Mouse (Mus musculus) kidney, postnatal 0 days (tissue): ENCODE measurements around the gene Strip1. TPM values are rescaled to one million over a fixed set of nuclear protein-coding genes. Genes with fewer than 3 reads are reported as not detected.

Source experiments
- ATAC-seq: fragments of 200-750 bp; cut with Nextera tagmentation; replicated peaks from 2 replicates; pipeline ENCODE4 v1.8.0; 2017; ENCODE audit warnings: low read depth, moderate number of reproducible peaks, moderate TSS enrichment, moderate library complexity; ENCODE audit not compliant: low FRiP score
- DNase-seq: peaks from one replicate; pipeline ENCODE4 v3.0.0-alpha.2; 2016; ENCODE audit warnings: low spot score
- H3K27ac ChIP-seq: fragments of 300-500 bp; sonication (generic); 2 replicates; pipeline ENCODE4 v1.5.1; 2014; ENCODE audit warnings: mild to moderate bottlenecking
- H3K27me3 ChIP-seq: fragments of 300-500 bp; sonication (generic); 2 replicates; pipeline ENCODE4 v1.6.1; 2014; ENCODE audit warnings: low read length, mixed read lengths; ENCODE audit not compliant: insufficient read depth
- H3K36me3 ChIP-seq: fragments of 300-500 bp; sonication (generic); 2 replicates; pipeline ENCODE4 v1.6.1; 2014; ENCODE audit warnings: low read length, mixed read lengths; ENCODE audit not compliant: insufficient read depth
- H3K4me1 ChIP-seq: fragments of 300-500 bp; sonication (generic); replicated peaks from 2 replicates; pipeline ENCODE4 v1.6.1; 2014; ENCODE audit warnings: antibody characterized with exemption, low read length, mixed read lengths; ENCODE audit not compliant: insufficient read depth
- H3K4me2 ChIP-seq: fragments of 300-500 bp; sonication (generic); 2 replicates; pipeline ENCODE4 v1.6.1; 2014; ENCODE audit warnings: mild to moderate bottlenecking, low read length, moderate library complexity, mixed read lengths
- H3K4me3 ChIP-seq: fragments of 300-500 bp; sonication (generic); replicated peaks from 2 replicates; pipeline ENCODE4 v1.5.1; 2014; ENCODE audit warnings: low read depth, low read length
- H3K9ac ChIP-seq: fragments of 300-500 bp; sonication (generic); 2 replicates; pipeline ENCODE4 v1.6.1; 2014; ENCODE audit warnings: low read depth, low read length
- H3K9me3 ChIP-seq: fragments of 300-500 bp; sonication (generic); replicated peaks from 2 replicates; pipeline ENCODE4 v1.6.1; 2016; ENCODE audit warnings: low read length, inconsistent platforms, mixed read lengths
- CTCF ChIP-seq: IDR thresholded peaks from 2 replicates; pipeline ENCODE4 v1.5.1; 2016; ENCODE audit warnings: antibody characterized with exemption, low read depth, mild to moderate bottlenecking, moderate library complexity
- WGBS: fragments of 180-500 bp; shearing (Covaris S2); extraction: QIAGEN DNeasy Blood & Tissue Kit; methylation state at CpG from one replicate; pipeline ENCODE4 v1.1.7; 2014; 5-methylcytosine and 5-hydroxymethylcytosine counted together
- polyA plus RNA-seq: library from polyadenylated mRNA; unstranded; fragments of >200 nt; fragmentation: Nextera tagmentation; extraction: Ambion mirVana; gene quantifications from 2 replicates; pipeline ENCODE4 v1.2.1, GENCODE M21; 2015

Gene Strip1
- polyA plus RNA-seq, 1 experiment from 2014 or later, result 34.9 TPM

- H3K9me3 ChIP-seq, result no peaks in the 10 kb centered on the region
- H3K27me3 ChIP-seq, result peaks cover 11% of the 10 kb centered on the region; the same call in 1 of the 2 replicates
- WGBS, result 66% methylated on average over 7 of the region's 7 CpGs
- DNase-seq (no peak), ATAC-seq (no peak)
- no peaks in the 10 kb centered on the region for H3K36me3 ChIP-seq
- no peak overlapping the region for H3K4me2 ChIP-seq
- H3K27ac ChIP-seq, result no peak overlapping the region
- no peak for TF ChIP-seq CTCF
- H3K4me1 ChIP-seq, result no peaks in the 10 kb centered on the region
- no peak overlapping the region for H3K9ac ChIP-seq
- no peak overlapping the region for H3K4me3 ChIP-seq
These were observed 63.7 kb downstream of the Strip1 start for GRCm38 (mm10) chr3:107567766-107568165.

- no peak for TF ChIP-seq CTCF
- no peak for DNase-seq
- H3K4me3 ChIP-seq, result no peak overlapping the region
- no peak overlapping the region for H3K4me2 ChIP-seq
- H3K9me3 ChIP-seq, result no peaks in the 10 kb centered on the region
- H3K4me1 ChIP-seq, result no peaks in the 10 kb centered on the region
- ATAC-seq, result no peak
- WGBS, result 29% methylated on average over 3 of the region's 3 CpGs
- H3K36me3 ChIP-seq, result no peaks in the 10 kb centered on the region
- H3K27ac ChIP-seq, result no peak overlapping the region
- H3K9ac ChIP-seq, result no peak overlapping the region
- H3K27me3 ChIP-seq, result peaks cover 11% of the 10 kb centered on the region; the same call in 1 of the 2 replicates
These were observed 66.2 kb downstream of the Strip1 start for GRCm38 (mm10) chr3:107565331-107565730.

- ATAC-seq (no peak), DNase-seq (no peak)
- Histone ChIP-seq H3K9me3 (no peaks in the 10 kb centered on the region), H3K27ac (no peak overlapping the region), H3K9ac (no peak overlapping the region), H3K27me3 (peaks cover 10% of the 10 kb centered on the region; the same call in 1 of the 2 replicates), H3K36me3 (no peaks in the 10 kb centered on the region), H3K4me1 (no peaks in the 10 kb centered on the region), H3K4me2 (no peak overlapping the region), H3K4me3 (no peak overlapping the region)
- TF ChIP-seq CTCF, result no peak
- 45% methylated on average over 4 of the region's 4 CpGs for WGBS
These were observed 67.6 kb downstream of the Strip1 start for GRCm38 (mm10) chr3:107563880-107564279.

GRCm38 (mm10) chr3:107562591-107562990 is 68.9 kb downstream of the Strip1 start:
- no peak overlapping the region for H3K4me3 ChIP-seq
- H3K9ac ChIP-seq, result no peak overlapping the region
- H3K36me3 ChIP-seq, result no peaks in the 10 kb centered on the region
- H3K4me1 ChIP-seq, result no peaks in the 10 kb centered on the region
- DNase-seq (no peak), ATAC-seq (no peak)
- H3K9me3 ChIP-seq, result no peaks in the 10 kb centered on the region
- H3K4me2 ChIP-seq, result no peak overlapping the region
- WGBS, result 51% methylated on average over 4 of the region's 4 CpGs
- TF ChIP-seq CTCF, result no peak
- peaks cover 14% of the 10 kb centered on the region; the same call in 1 of the 2 replicates for H3K27me3 ChIP-seq
- H3K27ac ChIP-seq, result no peak overlapping the region

Other genes starting within 250 kb of the Strip1 start
- gene Kcnc4, start 172.1 kb downstream of the Strip1 start, polyA plus RNA-seq, result 0.08 and 0.12 TPM in 2 replicates
- gene Slc6a17, start 113.7 kb downstream of the Strip1 start, polyA plus RNA-seq, result 4.2 and 4.9 TPM in 2 replicates
- not detected in 2 replicates for gene Ubl4b, start 76.6 kb downstream of the Strip1 start, polyA plus RNA-seq
- gene Alx3, start 36.7 kb downstream of the Strip1 start, polyA plus RNA-seq, result 0.09 TPM in 2 replicates
- gene Gm10961, start 372 bp downstream of the Strip1 start, polyA plus RNA-seq, result not detected in 2 replicates
- gene Ahcyl1, start 64.9 kb upstream of the Strip1 start, polyA plus RNA-seq, result 79.2 and 81.5 TPM in 2 replicates
- gene Csf1, start 128.8 kb upstream of the Strip1 start, polyA plus RNA-seq, result 7.8 and 8.7 TPM in 2 replicates
- gene Eps8l3, start 245.5 kb upstream of the Strip1 start, polyA plus RNA-seq, result 0.13 TPM in 1 of 2 replicates, not detected in the other